Mouse (Mus musculus): ENCODE results near the gene Kdelr3. TPM values are rescaled to one million over a fixed set of nuclear protein-coding genes. Genes with fewer than 3 reads are reported as not detected.

The Kdelr3 gene
- polyA plus RNA-seq, 1 experiment from 2014 or later: 5.1 TPM

DNA sequence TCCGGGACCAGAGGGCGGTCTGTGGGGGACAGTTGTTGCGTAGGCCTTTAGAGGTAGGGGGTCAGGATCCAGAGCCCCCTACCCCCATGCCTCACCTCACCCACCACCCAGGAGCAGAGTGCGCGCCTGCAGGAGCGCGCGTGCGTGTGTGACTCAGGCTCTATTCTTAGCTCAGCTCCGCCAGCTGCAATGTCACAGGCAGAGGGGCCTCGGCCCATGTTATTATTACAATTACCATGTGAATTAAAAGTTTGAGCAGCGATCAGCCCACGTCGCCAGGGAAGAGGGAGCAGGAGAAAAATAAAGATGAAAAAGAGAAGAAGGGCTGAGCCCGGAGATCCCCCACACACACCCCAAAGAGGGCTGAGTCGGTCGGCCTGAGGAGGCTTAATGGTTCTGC lies 16.1 kb upstream of the Kdelr3 start:
- Histone ChIP-seq H3K9ac (0 out of 2 replicates have a peak overlapping the region, but pooled peaks have one; percentile 26), H3K4me2 (no peak overlapping the region), H3K9me3 (replicated peaks) (no peaks in the 10 kb centered on the region), H3K4me1 (peaks cover 17% of the 10 kb centered on the region), H3K27me3 (peaks cover 51% of the 10 kb centered on the region), H3K4me3 (no peak overlapping the region), H3K36me3 (ENCODE audit: poor library complexity, severe bottlenecking) (no peaks in the 10 kb centered on the region), H3K27ac (no peak overlapping the region)
- WGBS: 58% methylated on average over 17 of the region's 17 CpGs
- no peak; the same call in 1 of the 2 replicates for ATAC-seq

DNA sequence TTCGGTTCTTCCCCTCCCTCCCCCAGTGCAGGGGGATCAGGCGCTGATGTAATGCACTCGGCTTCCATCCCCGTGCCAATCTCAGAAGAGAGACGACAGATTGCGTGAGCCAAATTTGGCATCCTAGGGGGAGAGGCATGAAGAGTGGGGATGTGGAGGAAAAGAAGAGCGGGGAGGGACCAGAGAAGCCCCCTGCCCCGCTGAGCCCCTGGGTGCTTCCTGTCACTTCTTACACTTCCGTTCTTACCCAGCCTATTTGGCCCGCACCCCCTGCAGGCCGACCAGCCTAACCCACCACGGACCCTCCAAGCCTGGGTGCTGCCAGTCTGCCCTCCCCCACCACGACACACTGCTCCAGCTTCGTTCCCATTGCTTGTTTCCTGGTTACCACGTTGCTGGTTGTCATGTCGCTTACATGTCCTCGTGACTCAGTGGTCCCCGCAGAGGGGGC lies 13.3 kb upstream of the Kdelr3 start:
- H3K36me3 ChIP-seq (ENCODE audit: poor library complexity, severe bottlenecking): no peaks in the 10 kb centered on the region
- no peak overlapping the region for H3K9ac ChIP-seq
- H3K4me3 ChIP-seq: no peak overlapping the region
- ATAC-seq: no peak
- 20% methylated on average over 18 of the region's 18 CpGs for WGBS
- no peaks in the 10 kb centered on the region for H3K9me3 ChIP-seq (replicated peaks)
- H3K4me2 ChIP-seq: no peak overlapping the region
- peaks cover 34% of the 10 kb centered on the region for H3K4me1 ChIP-seq
- no peak overlapping the region; the same call in 1 of the 2 replicates for H3K27ac ChIP-seq
- H3K27me3 ChIP-seq: peaks cover 79% of the 10 kb centered on the region

DNA sequence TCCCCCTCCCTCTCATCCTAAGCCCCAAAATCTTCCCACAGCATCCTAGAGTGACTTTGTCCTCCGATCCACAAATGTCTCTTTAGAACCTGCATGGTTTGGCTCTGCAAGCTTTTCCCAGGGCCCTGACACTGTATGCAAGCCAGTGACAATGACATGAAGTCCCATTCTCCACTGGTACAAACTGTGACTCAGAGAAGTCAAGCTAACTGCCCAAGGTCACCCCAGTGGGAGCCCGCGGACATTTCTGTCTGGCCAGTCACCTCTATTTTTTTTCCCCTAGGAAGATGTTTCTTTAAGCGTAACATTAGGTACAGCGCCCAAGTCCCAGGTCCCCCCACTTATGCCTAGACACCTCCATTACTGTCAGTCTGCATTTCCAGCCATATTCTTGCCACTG lies 12.8 kb upstream of the Kdelr3 start:
- 65% methylated on average over 5 of the region's 5 CpGs for WGBS
- ATAC-seq: no peak
- Histone ChIP-seq H3K9ac (no peak overlapping the region), H3K27me3 (peaks cover 84% of the 10 kb centered on the region), H3K4me3 (no peak overlapping the region), H3K36me3 (ENCODE audit: poor library complexity, severe bottlenecking) (no peaks in the 10 kb centered on the region), H3K27ac (no peak overlapping the region), H3K4me1 (peaks cover 34% of the 10 kb centered on the region), H3K4me2 (no peak overlapping the region), H3K9me3 (replicated peaks) (no peaks in the 10 kb centered on the region)

DNA sequence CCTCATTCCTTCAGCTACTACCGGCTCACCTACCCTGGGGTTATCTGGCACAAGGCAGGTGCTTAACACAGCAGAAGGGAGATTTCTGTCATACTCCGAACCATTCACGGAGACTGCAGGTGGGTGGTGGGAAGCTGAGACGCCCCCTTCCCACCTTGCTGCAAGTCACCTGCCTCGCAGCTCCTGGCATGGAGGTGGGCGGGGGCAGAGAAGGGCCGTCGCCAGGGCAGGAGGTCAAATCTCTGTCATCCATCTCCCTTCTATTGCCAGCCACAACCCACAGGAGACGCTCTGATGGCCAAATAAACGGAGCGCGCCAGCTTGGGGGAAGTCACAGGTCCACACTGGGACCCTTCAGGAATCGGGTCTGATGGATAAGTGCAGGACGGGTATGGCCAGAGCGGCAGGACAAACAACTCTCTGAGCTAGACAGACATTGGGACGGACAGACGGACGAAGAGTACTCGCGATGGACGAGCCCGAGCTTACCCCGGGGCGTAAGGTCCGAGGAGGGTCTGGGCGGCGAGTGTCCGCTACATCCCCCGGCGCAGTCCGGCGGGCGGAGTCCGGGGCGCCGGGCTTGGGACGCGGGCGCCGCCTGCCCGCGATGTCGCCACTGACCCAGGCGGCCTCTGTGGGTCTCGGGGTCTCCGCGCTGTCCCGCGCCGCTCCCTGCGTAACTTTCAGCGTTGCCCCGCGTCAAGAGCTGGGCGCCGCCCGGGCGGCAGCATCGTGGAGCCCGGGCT lies 11.3 kb upstream of the Kdelr3 start, which contains the start of gene Kcnj4:
Gene Kcnj4 (minus strand): TSS at position 535 of the 746 bp plus-strand sequence.
- H3K9me3 ChIP-seq (replicated peaks): no peaks in the 10 kb centered on the region
- peaks cover 84% of the 10 kb centered on the region for H3K27me3 ChIP-seq
- peak within 1 kb of the TSS; percentile 65 for H3K9ac ChIP-seq
- H3K4me1 ChIP-seq: peaks cover 34% of the 10 kb centered on the region
- H3K4me3 ChIP-seq: peak within 1 kb of the TSS; percentile 49
- no peak within 1 kb of the TSS for H3K27ac ChIP-seq
- no peaks in the 10 kb centered on the region for H3K36me3 ChIP-seq (ENCODE audit: poor library complexity, severe bottlenecking)
- ATAC-seq: 0 out of 2 replicates have a peak, but pooled peaks have one; percentile 20
- WGBS: under 1% methylated on average over 52 of the region's 60 CpGs
- peak within 1 kb of the TSS; percentile 97 for H3K4me2 ChIP-seq

DNA sequence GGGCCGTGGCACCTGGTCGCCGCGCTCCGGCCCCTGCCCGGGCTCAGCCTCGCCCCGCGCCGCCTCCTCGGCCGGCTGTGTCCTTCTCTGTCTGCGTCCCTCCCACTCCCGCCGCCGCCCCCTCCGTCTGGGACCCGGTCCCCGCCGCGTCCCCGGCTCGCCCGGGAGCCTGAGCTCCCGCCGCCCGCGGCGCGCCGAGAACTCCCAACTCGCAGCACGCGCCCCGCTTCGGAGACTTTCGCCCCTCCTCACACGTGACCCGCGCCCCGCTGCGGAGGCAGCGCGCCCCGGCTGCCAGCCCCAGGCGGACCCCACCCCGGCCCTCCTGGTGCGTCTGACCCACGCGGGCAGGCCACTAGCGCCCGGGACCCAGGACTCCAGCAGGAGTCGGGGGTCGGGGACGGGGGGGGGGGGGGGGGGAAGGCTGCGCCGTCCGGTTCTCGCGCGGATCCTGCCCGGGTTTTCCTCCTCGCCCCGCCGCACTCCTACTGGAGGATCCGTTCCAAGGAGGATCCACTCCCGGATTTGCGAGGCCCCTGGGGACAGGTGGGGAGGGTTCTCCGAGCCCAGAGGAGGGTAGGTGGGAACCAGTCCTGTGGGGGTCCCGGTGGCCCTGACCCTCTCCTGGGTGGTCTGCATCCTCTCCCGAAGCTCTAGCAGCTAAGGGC lies 10.5 kb upstream of the Kdelr3 start:
- Histone ChIP-seq H3K36me3 (ENCODE audit: poor library complexity, severe bottlenecking) (no peaks in the 10 kb centered on the region), H3K9me3 (replicated peaks) (no peaks in the 10 kb centered on the region), H3K27ac (no peak overlapping the region), H3K4me1 (peaks cover 34% of the 10 kb centered on the region), H3K9ac (peak overlapping the region; percentile 65), H3K4me2 (peak overlapping the region; percentile 97), H3K27me3 (peaks cover 91% of the 10 kb centered on the region), H3K4me3 (peak overlapping the region; percentile 49)
- ATAC-seq: peak; percentile 73
- 1% methylated on average over 55 of the region's 71 CpGs for WGBS

DNA sequence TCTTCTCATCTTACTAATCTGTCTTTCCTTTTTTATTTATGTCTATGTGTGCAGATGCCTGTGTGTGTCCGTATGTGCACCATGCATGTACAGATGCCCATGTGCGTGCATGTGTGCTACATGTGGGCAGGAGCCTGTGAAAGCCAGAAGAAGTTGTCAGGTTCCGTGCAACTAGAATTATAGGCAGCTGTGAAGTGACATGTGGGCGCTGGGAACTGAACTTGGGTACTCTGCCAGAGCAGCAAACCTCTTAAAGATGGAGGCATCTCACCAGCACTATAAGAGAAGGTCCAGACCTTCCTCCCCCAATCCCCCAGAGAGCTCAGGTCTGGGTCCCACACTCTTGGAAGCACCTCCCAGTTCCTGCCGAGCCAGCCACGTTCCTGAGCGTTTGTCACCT lies 9.8 kb upstream of the Kdelr3 start:
- Histone ChIP-seq H3K4me3 (no peak overlapping the region), H3K4me1 (peaks cover 40% of the 10 kb centered on the region), H3K9ac (no peak overlapping the region), H3K36me3 (ENCODE audit: poor library complexity, severe bottlenecking) (no peaks in the 10 kb centered on the region), H3K27me3 (peaks cover 93% of the 10 kb centered on the region), H3K4me2 (peak overlapping the region; percentile 97), H3K9me3 (replicated peaks) (no peaks in the 10 kb centered on the region), H3K27ac (no peak overlapping the region)
- 31% methylated on average over 7 of the region's 7 CpGs for WGBS
- ATAC-seq: no peak

DNA sequence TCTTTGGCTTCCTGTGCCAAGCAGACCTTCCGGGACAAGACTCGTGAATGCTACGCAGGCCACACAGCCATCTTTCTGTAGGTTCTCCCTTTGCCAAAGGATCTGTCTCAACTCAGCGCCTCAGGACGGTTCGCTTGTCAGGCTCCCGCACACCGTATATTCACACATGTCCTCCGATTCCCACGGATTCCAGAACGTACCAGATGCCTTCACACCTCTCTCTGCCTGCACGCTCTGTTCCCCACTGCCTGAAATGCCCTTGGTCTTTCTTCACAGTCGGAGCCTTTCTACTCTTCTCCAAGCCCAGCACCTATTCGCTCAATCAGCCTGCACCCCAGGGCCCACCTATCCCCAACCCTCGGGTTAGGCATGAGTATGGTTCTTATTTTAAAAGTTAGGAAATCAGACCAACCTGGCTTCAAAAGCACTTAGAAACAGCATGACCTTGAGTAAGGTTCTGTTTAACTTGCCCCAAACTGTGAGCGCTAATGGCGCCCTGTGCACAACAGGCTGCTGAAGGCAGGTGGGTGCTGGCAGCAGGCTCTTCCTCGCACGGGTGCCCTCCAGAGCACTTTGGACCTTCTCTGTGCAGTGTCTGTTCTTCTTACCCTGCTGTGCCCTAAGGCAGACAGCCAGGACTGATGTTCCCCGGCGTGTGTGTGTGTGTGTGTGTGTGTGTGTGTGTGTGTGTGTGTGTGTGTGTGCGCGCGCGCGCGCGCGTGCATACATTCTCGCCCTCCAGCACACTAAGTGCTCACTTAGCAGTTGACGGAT lies 9.0 kb upstream of the Kdelr3 start:
- no peak overlapping the region for H3K9ac ChIP-seq
- H3K27ac ChIP-seq: no peak overlapping the region
- no peak for ATAC-seq
- no peak overlapping the region for H3K4me3 ChIP-seq
- peaks cover 90% of the 10 kb centered on the region for H3K27me3 ChIP-seq
- peaks cover 48% of the 10 kb centered on the region for H3K4me1 ChIP-seq
- H3K4me2 ChIP-seq: no peak overlapping the region
- no peaks in the 10 kb centered on the region for H3K36me3 ChIP-seq (ENCODE audit: poor library complexity, severe bottlenecking)
- WGBS: 51% methylated on average over 28 of the region's 31 CpGs
- H3K9me3 ChIP-seq (replicated peaks): no peaks in the 10 kb centered on the region

DNA sequence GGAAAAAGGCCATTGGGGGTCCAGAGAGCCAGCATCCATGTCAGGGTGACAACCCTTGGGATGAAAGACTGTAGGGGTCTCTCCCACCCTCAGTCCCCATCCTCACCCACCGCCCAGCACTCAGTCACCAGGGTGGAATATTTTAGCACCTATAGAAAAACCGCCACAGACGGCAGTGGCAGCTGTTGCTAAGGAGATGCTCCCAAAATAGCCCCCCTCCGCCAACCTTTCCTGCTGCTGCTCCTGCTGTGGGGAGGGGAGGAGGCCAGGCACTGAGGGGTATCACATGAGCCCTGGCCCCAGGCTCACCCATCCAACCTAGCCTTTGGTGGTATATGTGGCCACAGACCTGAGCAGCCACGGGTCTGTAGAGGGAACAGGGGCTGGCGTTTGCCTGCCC lies 6.2 kb upstream of the Kdelr3 start:
- 43% methylated on average over 6 of the region's 6 CpGs for WGBS
- Histone ChIP-seq H3K4me3 (no peak overlapping the region), H3K9me3 (replicated peaks) (no peaks in the 10 kb centered on the region), H3K4me1 (peaks cover 41% of the 10 kb centered on the region), H3K27ac (no peak overlapping the region), H3K27me3 (peaks cover 89% of the 10 kb centered on the region), H3K36me3 (ENCODE audit: poor library complexity, severe bottlenecking) (no peaks in the 10 kb centered on the region), H3K4me2 (no peak overlapping the region), H3K9ac (peak overlapping the region; percentile 45; the same call in 1 of the 2 replicates)
- ATAC-seq: no peak

DNA sequence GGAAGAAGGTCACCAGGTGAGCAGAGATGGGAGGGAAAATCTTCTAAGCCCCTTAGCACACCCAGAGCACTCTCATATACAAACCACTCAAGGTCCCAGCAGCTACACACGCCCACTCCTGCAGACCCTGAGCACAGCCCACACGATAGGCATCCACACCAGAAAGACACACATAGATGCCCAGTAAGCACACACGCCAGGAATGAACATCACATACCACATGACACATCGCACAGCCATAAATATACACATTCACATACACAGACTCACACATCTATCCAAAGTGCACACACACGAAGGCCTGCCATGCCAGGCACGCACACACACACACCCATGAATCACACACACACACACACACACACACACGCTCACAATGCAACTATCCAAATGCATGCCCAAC lies 5.8 kb upstream of the Kdelr3 start:
- Histone ChIP-seq H3K4me2 (no peak overlapping the region), H3K4me3 (no peak overlapping the region), H3K9ac (no peak overlapping the region), H3K36me3 (ENCODE audit: poor library complexity, severe bottlenecking) (no peaks in the 10 kb centered on the region), H3K27me3 (peaks cover 89% of the 10 kb centered on the region), H3K27ac (no peak overlapping the region), H3K9me3 (replicated peaks) (no peaks in the 10 kb centered on the region), H3K4me1 (peaks cover 37% of the 10 kb centered on the region)
- no peak for ATAC-seq
- WGBS: 75% methylated on average over 7 of the region's 7 CpGs

DNA sequence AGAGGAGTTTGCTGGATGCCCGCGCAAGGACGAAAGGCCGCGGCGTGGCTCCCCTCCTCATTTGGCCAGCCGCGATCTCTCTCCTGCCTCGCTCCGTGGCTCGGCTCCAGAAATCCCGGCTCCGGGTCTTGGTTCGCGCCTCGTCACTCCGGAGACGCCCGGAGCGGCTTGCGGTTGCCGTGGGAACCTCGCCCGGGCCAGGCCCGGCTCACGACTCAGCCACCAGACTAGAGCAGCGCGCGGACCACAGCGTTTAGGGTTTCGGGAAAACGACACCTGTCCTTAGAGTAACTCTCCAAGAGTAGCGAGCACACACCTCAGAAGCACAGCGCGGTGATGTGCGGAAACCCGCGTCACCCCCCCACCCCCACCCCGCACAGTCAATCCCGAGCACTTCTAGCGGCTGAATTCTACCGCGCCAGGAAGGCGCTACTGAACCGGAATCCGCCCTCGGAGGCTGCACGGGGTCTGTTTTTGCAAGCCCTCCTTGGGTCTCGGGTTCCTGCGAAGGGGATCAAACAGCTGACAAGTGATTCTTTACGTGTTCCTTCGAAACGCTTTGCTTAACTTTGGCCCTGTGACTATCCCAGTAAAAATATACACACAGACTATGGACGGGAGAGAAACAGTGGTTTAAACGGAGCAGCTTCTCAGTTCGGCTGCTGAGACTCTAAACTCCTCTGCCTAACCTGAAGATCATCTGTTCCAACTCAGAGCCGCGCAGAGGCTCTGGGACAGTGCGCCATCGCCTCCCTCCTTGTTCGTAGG lies 4.5 kb upstream of the Kdelr3 start:
- Histone ChIP-seq H3K4me2 (peak overlapping the region; percentile 70), H3K4me3 (peak overlapping the region; percentile 41), H3K4me1 (peaks cover 39% of the 10 kb centered on the region), H3K9ac (peak overlapping the region; percentile 45), H3K27me3 (peaks cover 89% of the 10 kb centered on the region), H3K9me3 (replicated peaks) (no peaks in the 10 kb centered on the region), H3K36me3 (ENCODE audit: poor library complexity, severe bottlenecking) (no peaks in the 10 kb centered on the region), H3K27ac (no peak overlapping the region)
- WGBS: 2% methylated on average over 61 of the region's 61 CpGs
- ATAC-seq: peak; percentile 91

DNA sequence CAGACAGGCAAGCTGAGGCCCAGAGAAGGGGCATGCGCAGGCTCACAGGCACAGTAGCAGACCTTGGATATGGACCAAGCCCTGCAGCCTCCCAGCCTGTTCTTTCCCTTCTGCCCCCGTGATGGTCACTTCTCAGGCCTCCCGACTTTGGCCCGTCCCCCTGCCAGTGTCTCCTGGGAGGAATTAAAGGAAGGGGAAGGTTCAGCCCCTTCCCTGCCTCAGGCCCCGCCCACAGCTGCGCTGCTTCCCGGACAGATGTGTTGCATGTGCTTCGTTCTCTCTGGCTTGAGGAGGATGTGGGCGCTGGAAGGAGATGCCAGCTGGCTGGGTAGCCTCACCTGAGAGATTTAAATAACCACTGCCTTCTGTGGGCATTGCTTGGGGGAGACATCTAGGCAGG lies 2.3 kb upstream of the Kdelr3 start:
- no peak overlapping the region for H3K4me3 ChIP-seq
- WGBS: 11% methylated on average over 9 of the region's 9 CpGs

More for the DNA sequence above, 2.3 kb upstream of the Kdelr3 start:
- Histone ChIP-seq H3K27me3 (peaks cover 89% of the 10 kb centered on the region), H3K9me3 (replicated peaks) (no peaks in the 10 kb centered on the region), H3K4me2 (no peak overlapping the region), H3K27ac (no peak overlapping the region), H3K4me1 (peaks cover 38% of the 10 kb centered on the region), H3K9ac (no peak overlapping the region), H3K36me3 (ENCODE audit: poor library complexity, severe bottlenecking) (no peaks in the 10 kb centered on the region)
- ATAC-seq: no peak
